Mouse (Mus musculus): ENCODE data around the gene Fga. TPM values are rescaled to one million over a fixed set of nuclear protein-coding genes. Genes with fewer than 3 reads are reported as not detected.

The Fga gene
- polyA plus RNA-seq, 1 experiment, result not detected

GRCm38 (mm10) chr3:83057046-83057445, 31.2 kb downstream of the Fga start:
- Histone ChIP-seq H3K4me3 (ENCODE audit: insufficient read depth, poor library complexity, severe bottlenecking) (no peak overlapping the region), H3ac (ENCODE audit: control insufficient read depth, insufficient read length, low read depth) (no peak overlapping the region), H3K79me3 (ENCODE audit: low read depth) (peaks cover 17% of the 10 kb centered on the region), H3K27me3 (ENCODE audit: control insufficient read depth, insufficient read depth, insufficient read length) (peaks cover 4% of the 10 kb centered on the region), H3K79me2 (ENCODE audit: control insufficient read depth, insufficient read depth) (peaks cover 20% of the 10 kb centered on the region), H3K36me3 (ENCODE audit: control insufficient read depth, insufficient read depth) (peaks cover 36% of the 10 kb centered on the region)
- TF ChIP-seq CTCF (IDR thresholded peaks at IDR 0.05; ENCODE audit: control insufficient read depth, insufficient read depth, insufficient read length) (no peak), CEBPB (IDR thresholded peaks at IDR 0.05; ENCODE audit: low read depth) (no peak), MYOD1 (IDR thresholded peaks at IDR 0.05; ENCODE audit: control insufficient read depth, insufficient read length, low read depth) (no peak), MAX (IDR thresholded peaks at IDR 0.05) (no peak), FOSL1 (IDR thresholded peaks at IDR 0.05; ENCODE audit: insufficient read depth, low read length, poor library complexity, severe bottlenecking) (no peak), USF1 (IDR thresholded peaks at IDR 0.05; ENCODE audit: low read depth) (no peak), MYOG (IDR thresholded peaks at IDR 0.05; ENCODE audit: control insufficient read depth, extremely low read depth, insufficient read length) (no peak)

- H3K79me3 ChIP-seq (ENCODE audit: low read depth), result no peaks in the 10 kb centered on the region
- no peak overlapping the region for H3K4me3 ChIP-seq (ENCODE audit: insufficient read depth, poor library complexity, severe bottlenecking)
- H3K79me2 ChIP-seq (ENCODE audit: control insufficient read depth, insufficient read depth), result no peaks in the 10 kb centered on the region
- H3ac ChIP-seq (ENCODE audit: control insufficient read depth, insufficient read length, low read depth), result no peak overlapping the region
- no peak for TF ChIP-seq FOSL1 (IDR thresholded peaks at IDR 0.05; ENCODE audit: insufficient read depth, low read length, poor library complexity, severe bottlenecking)
- no peak for TF ChIP-seq MAX (IDR thresholded peaks at IDR 0.05)
- no peak for TF ChIP-seq MYOG (IDR thresholded peaks at IDR 0.05; ENCODE audit: control insufficient read depth, extremely low read depth, insufficient read length)
- no peak for TF ChIP-seq USF1 (IDR thresholded peaks at IDR 0.05; ENCODE audit: low read depth)
- TF ChIP-seq CTCF (IDR thresholded peaks at IDR 0.05; ENCODE audit: control insufficient read depth, insufficient read depth, insufficient read length), result no peak
- no peak for TF ChIP-seq MYOD1 (IDR thresholded peaks at IDR 0.05; ENCODE audit: control insufficient read depth, insufficient read length, low read depth)
- TF ChIP-seq CEBPB (IDR thresholded peaks at IDR 0.05; ENCODE audit: low read depth), result no peak
- H3K36me3 ChIP-seq (ENCODE audit: control insufficient read depth, insufficient read depth), result peaks cover 73% of the 10 kb centered on the region
- H3K27me3 ChIP-seq (ENCODE audit: control insufficient read depth, insufficient read depth, insufficient read length), result no peaks in the 10 kb centered on the region
Observed at GRCm38 (mm10) chr3:83067920-83068319, 42.0 kb downstream of the Fga start.

- TF ChIP-seq FOSL1 (IDR thresholded peaks at IDR 0.05; ENCODE audit: insufficient read depth, low read length, poor library complexity, severe bottlenecking) (no peak), MYOG (IDR thresholded peaks at IDR 0.05; ENCODE audit: control insufficient read depth, extremely low read depth, insufficient read length) (no peak), USF1 (IDR thresholded peaks at IDR 0.05; ENCODE audit: low read depth) (no peak), CEBPB (IDR thresholded peaks at IDR 0.05; ENCODE audit: low read depth) (no peak), MAX (IDR thresholded peaks at IDR 0.05) (no peak), MYOD1 (IDR thresholded peaks at IDR 0.05; ENCODE audit: control insufficient read depth, insufficient read length, low read depth) (no peak), CTCF (IDR thresholded peaks at IDR 0.05; ENCODE audit: control insufficient read depth, insufficient read depth, insufficient read length) (no peak)
Observed at GRCm38 (mm10) chr3:83068869-83069268, 43.0 kb downstream of the Fga start.

DNA sequence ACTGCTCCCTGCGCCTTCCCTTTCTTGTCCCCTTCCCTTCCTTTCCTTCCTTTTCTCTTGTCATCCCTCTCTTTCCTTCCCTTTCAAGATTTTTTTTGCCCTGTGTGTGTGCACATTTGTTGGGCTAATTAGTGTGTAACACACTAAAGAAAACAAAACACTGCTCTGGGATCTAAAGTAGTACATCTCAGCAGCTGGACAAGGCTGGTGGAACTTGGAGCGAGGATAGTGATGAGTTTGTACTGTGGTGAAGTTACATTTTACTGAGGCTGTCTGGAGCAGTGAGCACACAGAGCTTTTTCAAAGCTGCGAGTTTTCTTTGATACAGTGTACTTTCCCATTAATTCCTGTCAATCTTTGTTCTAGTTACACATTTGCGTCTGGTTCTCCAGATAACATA, 44.4 kb downstream of the Fga start:
- H3K79me3 ChIP-seq (ENCODE audit: low read depth), result no peaks in the 10 kb centered on the region
- no peaks in the 10 kb centered on the region for H3K27me3 ChIP-seq (ENCODE audit: control insufficient read depth, insufficient read depth, insufficient read length)
- H3K79me2 ChIP-seq (ENCODE audit: control insufficient read depth, insufficient read depth), result no peaks in the 10 kb centered on the region
- H3K36me3 ChIP-seq (ENCODE audit: control insufficient read depth, insufficient read depth), result peaks cover 68% of the 10 kb centered on the region
- no peak overlapping the region for H3K4me3 ChIP-seq (ENCODE audit: insufficient read depth, poor library complexity, severe bottlenecking)
- H3ac ChIP-seq (ENCODE audit: control insufficient read depth, insufficient read length, low read depth), result no peak overlapping the region
- TF ChIP-seq MYOD1 (IDR thresholded peaks at IDR 0.05; ENCODE audit: control insufficient read depth, insufficient read length, low read depth) (no peak), CTCF (IDR thresholded peaks at IDR 0.05; ENCODE audit: control insufficient read depth, insufficient read depth, insufficient read length) (no peak), MYOG (IDR thresholded peaks at IDR 0.05; ENCODE audit: control insufficient read depth, extremely low read depth, insufficient read length) (no peak), CEBPB (IDR thresholded peaks at IDR 0.05; ENCODE audit: low read depth) (no peak), MAX (IDR thresholded peaks at IDR 0.05) (no peak), FOSL1 (IDR thresholded peaks at IDR 0.05; ENCODE audit: insufficient read depth, low read length, poor library complexity, severe bottlenecking) (no peak), USF1 (IDR thresholded peaks at IDR 0.05; ENCODE audit: low read depth) (no peak)

More at GRCm38 (mm10) chr3:83068869-83069268, 43.0 kb downstream of the Fga start:
- Histone ChIP-seq H3K4me3 (ENCODE audit: insufficient read depth, poor library complexity, severe bottlenecking) (no peak overlapping the region), H3K79me3 (ENCODE audit: low read depth) (no peaks in the 10 kb centered on the region), H3K27me3 (ENCODE audit: control insufficient read depth, insufficient read depth, insufficient read length) (no peaks in the 10 kb centered on the region), H3ac (ENCODE audit: control insufficient read depth, insufficient read length, low read depth) (no peak overlapping the region), H3K36me3 (ENCODE audit: control insufficient read depth, insufficient read depth) (peaks cover 68% of the 10 kb centered on the region), H3K79me2 (ENCODE audit: control insufficient read depth, insufficient read depth) (no peaks in the 10 kb centered on the region)

GRCm38 (mm10) chr3:83076563-83076962, 50.7 kb downstream of the Fga start:
- Histone ChIP-seq H3K27me3 (ENCODE audit: control insufficient read depth, insufficient read depth, insufficient read length) (no peaks in the 10 kb centered on the region), H3K4me3 (ENCODE audit: insufficient read depth, poor library complexity, severe bottlenecking) (no peak overlapping the region), H3K79me2 (ENCODE audit: control insufficient read depth, insufficient read depth) (no peaks in the 10 kb centered on the region), H3K79me3 (ENCODE audit: low read depth) (no peaks in the 10 kb centered on the region), H3ac (ENCODE audit: control insufficient read depth, insufficient read length, low read depth) (no peak overlapping the region), H3K36me3 (ENCODE audit: control insufficient read depth, insufficient read depth) (peaks cover 15% of the 10 kb centered on the region)
- no peak for TF ChIP-seq FOSL1 (IDR thresholded peaks at IDR 0.05; ENCODE audit: insufficient read depth, low read length, poor library complexity, severe bottlenecking)
- no peak for TF ChIP-seq CTCF (IDR thresholded peaks at IDR 0.05; ENCODE audit: control insufficient read depth, insufficient read depth, insufficient read length)
- no peak for TF ChIP-seq MYOG (IDR thresholded peaks at IDR 0.05; ENCODE audit: control insufficient read depth, extremely low read depth, insufficient read length)
- no peak for TF ChIP-seq MAX (IDR thresholded peaks at IDR 0.05)
- no peak for TF ChIP-seq CEBPB (IDR thresholded peaks at IDR 0.05; ENCODE audit: low read depth)
- no peak for TF ChIP-seq USF1 (IDR thresholded peaks at IDR 0.05; ENCODE audit: low read depth)
- TF ChIP-seq MYOD1 (IDR thresholded peaks at IDR 0.05; ENCODE audit: control insufficient read depth, insufficient read length, low read depth), result no peak

Data from C2C12 (cell line).